Mouse (Mus musculus) cortical plate, adult 2 months (tissue): ENCODE measurements around the gene Nudt21.

Source experiments
- CTCF ChIP-seq: fragments of 200-500 bp; IDR thresholded peaks from 2 replicates; pipeline ENCODE4 v1.5.1; 2011; ENCODE audit warnings: mild to moderate bottlenecking, control low read depth, low read length; ENCODE audit not compliant: insufficient read depth; ENCODE audit errors: extremely low read depth
- POLR2A ChIP-seq: fragments of 200-500 bp; IDR thresholded peaks from 2 replicates; pipeline ENCODE4 v1.6.1; 2011; ENCODE audit warnings: mild to moderate bottlenecking, low read length, control low read depth; ENCODE audit not compliant: insufficient read depth; ENCODE audit errors: extremely low read depth

- no peak for TF ChIP-seq CTCF
- TF ChIP-seq POLR2A = no peak
Observed at GRCm38 (mm10) chr8:93973831-93974375, 62.9 kb downstream of the Nudt21 start.
